Mouse (Mus musculus): ENCODE measurements at regions not wholly inside any gene's neighbourhood (a gene's known extent, or its start where the extent isn't known, plus 50 kb on each side); places are given as distances from the start of the nearest gene placed in this dataset.

DNA sequence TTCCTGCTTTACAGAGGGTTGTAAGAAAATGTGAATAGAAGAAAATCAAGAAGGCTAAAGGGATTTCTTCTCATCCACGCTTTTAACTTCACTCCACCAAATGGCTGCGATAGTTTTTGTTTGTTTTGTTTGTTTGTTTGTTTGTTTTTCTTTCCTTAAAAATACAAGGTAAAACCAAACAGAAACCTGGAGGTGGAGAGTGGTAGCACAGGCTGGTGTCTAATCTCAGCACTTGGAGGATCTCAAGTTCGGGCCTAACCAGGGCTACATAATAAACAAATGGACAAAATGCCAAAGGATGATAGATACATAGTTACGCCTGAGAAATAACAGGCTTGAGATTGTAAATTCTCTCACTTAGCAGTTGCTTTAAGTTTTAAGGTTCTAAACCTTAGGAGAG is 50.8 kb upstream of the Mboat1 start:
- H3K9ac ChIP-seq (ENCODE audit: low read depth, low read length): no peak overlapping the region
- no peaks in the 10 kb centered on the region for H3K27me3 ChIP-seq (ENCODE audit: insufficient read depth, low read length)
- H3K4me3 ChIP-seq (replicated peaks; ENCODE audit: low read depth, low read length): no peak overlapping the region
- TF ChIP-seq CTCF (IDR thresholded peaks at IDR 0.05; ENCODE audit: low read depth): no peak
- H3K36me3 ChIP-seq (ENCODE audit: insufficient read depth, low read length): no peaks in the 10 kb centered on the region
- H3K27ac ChIP-seq: no peak overlapping the region
- 0 out of 2 replicates have a peak, but pooled peaks cover 3% of the 10 kb centered on the region for H3K4me1 ChIP-seq (replicated peaks; ENCODE audit: insufficient read depth, low read length)
- WGBS: 48% methylated on average over 4 of the region's 4 CpGs
- DNase-seq (ENCODE audit: low spot score) (no peak), ATAC-seq (replicated peaks; ENCODE audit: low FRiP score, low read depth) (no peak)
- no peaks in the 10 kb centered on the region for H3K9me3 ChIP-seq (replicated peaks; ENCODE audit: low read length)
- H3K4me2 ChIP-seq (ENCODE audit: low read length): peak overlapping the region; percentile 25; the same call in 1 of the 2 replicates

DNA sequence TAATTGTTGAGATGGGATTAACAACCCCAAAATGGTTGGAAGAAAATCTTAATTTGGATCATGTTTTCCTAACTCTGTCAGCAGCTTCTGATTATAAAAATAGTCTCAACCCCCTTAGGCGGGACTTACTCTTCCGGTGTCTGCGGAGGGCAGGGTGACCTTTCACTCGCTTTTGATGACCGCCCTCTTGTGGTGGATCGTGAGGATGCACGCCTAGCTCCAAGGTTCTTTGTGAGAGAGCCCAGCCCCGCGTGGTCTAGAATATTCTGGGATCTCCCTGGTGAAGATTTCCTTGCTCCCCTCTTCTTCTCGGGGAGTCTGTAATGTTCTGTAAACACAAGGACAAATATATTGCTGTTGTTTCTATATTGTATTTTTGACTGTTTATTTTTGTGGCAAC is 51.3 kb upstream of the Mboat1 start:
- peak; percentile 71; the same call in 1 of the 2 replicates for ATAC-seq (replicated peaks; ENCODE audit: low FRiP score, low read depth)
- Histone ChIP-seq H3K9me3 (replicated peaks; ENCODE audit: low read length) (no peaks in the 10 kb centered on the region), H3K27me3 (ENCODE audit: insufficient read depth, low read length) (no peaks in the 10 kb centered on the region), H3K9ac (ENCODE audit: low read depth, low read length) (no peak overlapping the region), H3K4me3 (replicated peaks; ENCODE audit: low read depth, low read length) (no peak overlapping the region), H3K36me3 (ENCODE audit: insufficient read depth, low read length) (no peaks in the 10 kb centered on the region), H3K4me1 (replicated peaks; ENCODE audit: insufficient read depth, low read length) (0 out of 2 replicates have a peak, but pooled peaks cover 3% of the 10 kb centered on the region), H3K4me2 (ENCODE audit: low read length) (peak overlapping the region; percentile 25; the same call in 1 of the 2 replicates), H3K27ac (no peak overlapping the region)
- WGBS: 0% methylated on average over 10 of the region's 10 CpGs
- peak; percentile 92 for TF ChIP-seq CTCF (IDR thresholded peaks at IDR 0.05; ENCODE audit: low read depth)
- DNase-seq (ENCODE audit: low spot score): peak; percentile 94

DNA sequence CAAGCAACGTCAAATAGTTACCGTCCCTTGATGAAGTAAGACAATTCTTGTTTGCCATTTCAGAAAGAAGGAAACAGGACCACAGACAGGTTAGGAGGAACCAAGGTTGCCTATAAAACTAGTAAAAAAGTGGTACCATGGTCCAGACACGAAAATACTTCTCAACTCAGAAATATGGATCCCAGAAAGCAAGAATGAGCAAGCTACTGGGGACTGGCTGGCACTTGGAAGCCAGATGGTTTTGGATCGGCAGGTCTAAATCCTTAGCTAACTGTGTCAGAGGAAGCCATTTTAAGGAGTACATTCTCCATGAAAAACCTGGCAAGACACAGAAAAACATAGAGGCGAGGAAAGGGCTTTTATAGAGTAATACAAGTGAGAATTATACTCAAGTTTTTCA is 51.9 kb upstream of the Mboat1 start:
- no peak overlapping the region for H3K9ac ChIP-seq (ENCODE audit: low read depth, low read length)
- H3K4me3 ChIP-seq (replicated peaks; ENCODE audit: low read depth, low read length): no peak overlapping the region
- DNase-seq (ENCODE audit: low spot score): no peak
- H3K9me3 ChIP-seq (replicated peaks; ENCODE audit: low read length): no peaks in the 10 kb centered on the region
- H3K27me3 ChIP-seq (ENCODE audit: insufficient read depth, low read length): no peaks in the 10 kb centered on the region
- no peak for ATAC-seq (replicated peaks; ENCODE audit: low FRiP score, low read depth)
- no peak for TF ChIP-seq CTCF (IDR thresholded peaks at IDR 0.05; ENCODE audit: low read depth)
- H3K36me3 ChIP-seq (ENCODE audit: insufficient read depth, low read length): no peaks in the 10 kb centered on the region
- WGBS: 77% methylated on average over 5 of the region's 5 CpGs
- H3K4me2 ChIP-seq (ENCODE audit: low read length): no peak overlapping the region
- 0 out of 2 replicates have a peak, but pooled peaks cover 3% of the 10 kb centered on the region for H3K4me1 ChIP-seq (replicated peaks; ENCODE audit: insufficient read depth, low read length)
- no peak overlapping the region for H3K27ac ChIP-seq

DNA sequence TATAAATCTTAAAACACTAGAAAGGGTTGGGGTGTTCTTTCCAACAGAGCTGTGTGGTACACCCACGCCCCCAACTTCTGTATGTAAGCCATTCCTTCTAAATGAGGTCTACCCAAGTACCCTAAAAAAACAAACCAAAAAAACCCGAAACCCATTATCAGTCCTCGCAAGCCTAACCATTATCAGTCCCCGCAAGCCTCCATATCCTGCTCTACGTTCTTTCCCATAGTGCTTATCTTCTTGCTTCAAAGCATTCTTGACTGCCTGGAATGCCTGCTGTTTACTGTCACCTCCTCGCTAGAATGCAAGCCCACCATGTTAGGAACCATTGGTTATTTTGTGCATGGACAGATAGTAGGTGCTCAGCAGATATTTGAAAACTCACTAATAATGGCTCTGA is 52.3 kb upstream of the Mboat1 start:
- Histone ChIP-seq H3K36me3 (ENCODE audit: insufficient read depth, low read length) (no peaks in the 10 kb centered on the region), H3K27me3 (ENCODE audit: insufficient read depth, low read length) (no peaks in the 10 kb centered on the region), H3K4me2 (ENCODE audit: low read length) (no peak overlapping the region), H3K4me1 (replicated peaks; ENCODE audit: insufficient read depth, low read length) (0 out of 2 replicates have a peak, but pooled peaks cover 3% of the 10 kb centered on the region), H3K27ac (no peak overlapping the region), H3K9ac (ENCODE audit: low read depth, low read length) (no peak overlapping the region), H3K4me3 (replicated peaks; ENCODE audit: low read depth, low read length) (no peak overlapping the region), H3K9me3 (replicated peaks; ENCODE audit: low read length) (no peaks in the 10 kb centered on the region)
- WGBS: 85% methylated on average over 6 of the region's 6 CpGs
- TF ChIP-seq CTCF (IDR thresholded peaks at IDR 0.05; ENCODE audit: low read depth): no peak
- DNase-seq (ENCODE audit: low spot score): no peak
- no peak for ATAC-seq (replicated peaks; ENCODE audit: low FRiP score, low read depth)

DNA sequence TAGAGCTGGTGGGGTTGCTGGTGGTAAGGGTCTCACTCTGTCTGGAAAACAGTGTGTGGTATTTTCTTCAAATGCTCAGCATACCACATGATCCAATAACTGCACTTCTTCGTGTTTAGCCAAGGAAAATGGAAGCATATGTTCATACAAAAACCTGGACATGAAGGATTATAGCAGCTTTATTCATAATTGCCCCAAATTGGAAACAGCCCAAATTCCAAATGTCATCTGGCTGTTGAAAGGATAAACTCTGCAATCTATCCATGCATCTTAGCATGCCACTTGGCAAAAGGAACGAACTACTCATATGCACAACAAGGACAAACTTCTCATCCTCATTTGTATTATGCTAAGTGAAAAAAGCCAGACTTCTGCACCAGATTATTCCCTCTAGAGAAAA is 53.5 kb upstream of the Mboat1 start:
- 87% methylated on average over 2 of the region's 2 CpGs for WGBS
- Histone ChIP-seq H3K9me3 (replicated peaks; ENCODE audit: low read length) (no peaks in the 10 kb centered on the region), H3K36me3 (ENCODE audit: insufficient read depth, low read length) (no peaks in the 10 kb centered on the region), H3K4me3 (replicated peaks; ENCODE audit: low read depth, low read length) (no peak overlapping the region), H3K4me1 (replicated peaks; ENCODE audit: insufficient read depth, low read length) (0 out of 2 replicates have a peak, but pooled peaks cover 3% of the 10 kb centered on the region), H3K27ac (no peak overlapping the region), H3K9ac (ENCODE audit: low read depth, low read length) (no peak overlapping the region), H3K4me2 (ENCODE audit: low read length) (no peak overlapping the region), H3K27me3 (ENCODE audit: insufficient read depth, low read length) (no peaks in the 10 kb centered on the region)
- DNase-seq (ENCODE audit: low spot score) (no peak), ATAC-seq (replicated peaks; ENCODE audit: low FRiP score, low read depth) (no peak)
- no peak for TF ChIP-seq CTCF (IDR thresholded peaks at IDR 0.05; ENCODE audit: low read depth)

DNA sequence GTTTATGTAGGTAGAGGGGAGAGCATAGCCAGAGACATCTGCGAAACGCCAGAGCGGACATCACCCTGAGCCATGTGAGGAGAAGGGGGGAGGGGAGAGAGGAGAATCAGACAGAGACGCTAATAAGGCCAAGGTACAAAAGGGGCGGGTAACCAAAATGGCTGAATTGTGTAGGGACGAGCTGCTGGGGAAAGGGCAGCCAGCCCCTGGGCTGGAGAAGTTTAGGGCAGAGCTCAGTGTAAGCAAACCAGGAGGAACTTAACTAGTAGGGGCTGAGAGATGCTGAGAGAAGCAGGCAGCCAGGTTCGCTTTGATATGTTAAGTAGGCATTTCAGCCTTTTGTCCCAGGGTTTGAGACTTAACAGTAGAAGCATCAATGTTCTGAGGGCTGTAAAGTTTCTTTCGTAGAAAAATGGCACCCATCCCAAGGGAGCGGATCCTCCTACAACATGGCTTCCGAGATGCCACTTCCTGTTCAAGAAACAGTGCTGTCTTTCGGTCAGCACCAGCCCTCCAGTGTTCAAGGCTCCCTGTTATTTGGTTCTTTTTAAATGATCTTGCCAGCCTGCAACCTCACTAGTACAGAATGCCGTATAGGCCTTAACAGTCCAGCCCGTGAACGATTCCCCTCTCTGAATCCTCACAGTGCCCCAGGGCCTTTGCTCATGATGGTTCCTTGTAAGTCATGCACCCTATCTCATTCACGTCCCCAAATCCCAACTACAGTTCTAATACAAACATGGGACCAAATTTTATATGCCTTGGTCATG is 55.4 kb upstream of the Mboat1 start:
- ATAC-seq (replicated peaks; ENCODE audit: low FRiP score, low read depth) (peak; percentile 46; the same call in 1 of the 2 replicates), DNase-seq (ENCODE audit: low spot score) (no peak)
- no peaks in the 10 kb centered on the region for H3K27me3 ChIP-seq (ENCODE audit: insufficient read depth, low read length)
- TF ChIP-seq CTCF (IDR thresholded peaks at IDR 0.05; ENCODE audit: low read depth): no peak
- no peak overlapping the region for H3K9ac ChIP-seq (ENCODE audit: low read depth, low read length)
- H3K4me2 ChIP-seq (ENCODE audit: low read length): peak overlapping the region; percentile 18
- no peak overlapping the region for H3K27ac ChIP-seq
- H3K36me3 ChIP-seq (ENCODE audit: insufficient read depth, low read length): no peaks in the 10 kb centered on the region
- 64% methylated on average over 15 of the region's 15 CpGs for WGBS
- no peaks in the 10 kb centered on the region for H3K9me3 ChIP-seq (replicated peaks; ENCODE audit: low read length)
- H3K4me3 ChIP-seq (replicated peaks; ENCODE audit: low read depth, low read length): no peak overlapping the region
- H3K4me1 ChIP-seq (replicated peaks; ENCODE audit: insufficient read depth, low read length): 0 out of 2 replicates have a peak, but pooled peaks cover 3% of the 10 kb centered on the region
